Mouse (Mus musculus): Measurements from ENCODE around the gene Gm28043.

DNA sequence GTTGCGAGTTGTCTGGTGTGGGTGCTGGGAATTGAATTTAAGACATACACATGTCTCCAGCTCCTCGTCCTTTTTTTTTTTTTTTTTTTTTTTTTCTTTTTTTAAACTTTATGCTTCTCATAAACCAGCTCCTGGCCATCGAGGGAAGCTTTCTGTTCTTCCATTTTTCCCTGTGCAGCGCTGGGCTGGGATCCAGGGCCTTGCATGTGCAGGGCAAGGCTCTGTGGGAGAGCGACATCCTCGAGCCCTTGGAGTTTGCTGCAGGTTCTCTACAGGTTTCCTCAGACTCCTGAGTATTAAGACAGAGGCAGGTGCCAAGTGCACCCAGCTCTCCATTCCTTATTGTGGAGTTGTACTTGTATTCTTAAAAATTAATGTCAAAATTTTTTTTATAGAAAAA lies 47.5 kb downstream of the Gm28043 start:
- TF ChIP-seq POLR2A (IDR thresholded peaks at IDR 0.05; ENCODE audit: control insufficient read depth in 1 of 2, insufficient read depth in 1 of 2, low read depth in 1 of 2, low read length in 2 of 2, poor library complexity in 1 of 2) (no peak), TBP (IDR thresholded peaks at IDR 0.05; ENCODE audit: low read depth, low read length) (no peak), CTCF (IDR thresholded peaks at IDR 0.05 in 2 of 3, conservative IDR thresholded peaks at IDR 0.05 in 1 of 3; ENCODE audit: control insufficient read depth in 1 of 3, insufficient read depth in 1 of 3, low read depth in 2 of 3, low read length in 3 of 3, poor library complexity in 1 of 3, severe bottlenecking in 1 of 3) (no peak), ZKSCAN1 (IDR thresholded peaks at IDR 0.05; ENCODE audit: low read depth, low read length) (no peak), ETS1 (IDR thresholded peaks at IDR 0.05; ENCODE audit: low read depth, low read length) (no peak)
